Mouse (Mus musculus): Measurements from ENCODE around the gene Tcf7. TPM values are rescaled to one million over a fixed set of nuclear protein-coding genes. Genes with fewer than 3 reads are reported as not detected.

Gene Tcf7
- polyA plus RNA-seq (2014; fragmentation: Illumina TruSeq; extraction: RNeasy Lipid Tissue Mini Kit (QIAGEN cat#74804); ENCODE audit: low read depth, low replicate concordance), result 28.4 TPM

GRCm38 (mm10) chr11:52282774-52283595 is at the start of gene Tcf7:
TSS of gene Tcf7 (minus strand) at chr11:52283014.

GRCm38 (mm10) chr11:52231606-52232541 is 50.9 kb downstream of the Tcf7 start, which contains the start of gene Skp1a:
TSS of gene Skp1a (plus strand) at chr11:52231995.

GRCm38 (mm10) chr11:52213887-52214286 is 68.9 kb downstream of the Tcf7 start, which contains the start of gene Olfr1371:
TSS of gene Olfr1371 (minus strand) at chr11:52213987.

Other genes starting within 250 kb of the Tcf7 start
- 201 TPM for gene Ppp2ca, start 184.3 kb downstream of the Tcf7 start, polyA plus RNA-seq (2014; fragmentation: Illumina TruSeq; extraction: RNeasy Lipid Tissue Mini Kit (QIAGEN cat#74804); ENCODE audit: low read depth, low replicate concordance)
- gene Olfr1373, start 137.5 kb downstream of the Tcf7 start, polyA plus RNA-seq (2014; fragmentation: Illumina TruSeq; extraction: RNeasy Lipid Tissue Mini Kit (QIAGEN cat#74804); ENCODE audit: low read depth, low replicate concordance), result not detected
- gene Olfr1371, start 69.0 kb downstream of the Tcf7 start, polyA plus RNA-seq (2014; fragmentation: Illumina TruSeq; extraction: RNeasy Lipid Tissue Mini Kit (QIAGEN cat#74804); ENCODE audit: low read depth, low replicate concordance), result not detected
- gene Skp1a, start 51.0 kb downstream of the Tcf7 start, polyA plus RNA-seq (2014; fragmentation: Illumina TruSeq; extraction: RNeasy Lipid Tissue Mini Kit (QIAGEN cat#74804); ENCODE audit: low read depth, low replicate concordance), result 1,778 TPM
- 367 TPM for gene Vdac1, start 77.8 kb upstream of the Tcf7 start, polyA plus RNA-seq (2014; fragmentation: Illumina TruSeq; extraction: RNeasy Lipid Tissue Mini Kit (QIAGEN cat#74804); ENCODE audit: low read depth, low replicate concordance)
- 260 TPM for gene 9530068E07Rik, start 113.4 kb upstream of the Tcf7 start, polyA plus RNA-seq (2014; fragmentation: Illumina TruSeq; extraction: RNeasy Lipid Tissue Mini Kit (QIAGEN cat#74804); ENCODE audit: low read depth, low replicate concordance)